Mouse (Mus musculus) mesoderm, embryonic 11.5 days (tissue): ENCODE data around the gene Pak4.
"Not testable (repeated sequence)": the region's sequence is repeated elsewhere in the genome, so short reads cannot be mapped to it uniquely, and the experiment has no call there.

Experiments used
- DNase-seq: peaks from one replicate; pipeline ENCODE4 v3.0.0-alpha.2; 2012; ENCODE audit warnings: low read depth, low spot score

Gene Pak4

GRCm38 (mm10) chr7:28509121-28509520 lies 88.9 kb downstream of the Pak4 start:
- not testable (repeated sequence) for DNase-seq
